Mouse (Mus musculus): Measurements from ENCODE around the gene Fzd4. TPM values are rescaled to one million over a fixed set of nuclear protein-coding genes. Genes with fewer than 3 reads are reported as not detected.

The Fzd4 gene
- polyA plus RNA-seq, 1 experiment from 2014 or later = 13.7 TPM

DNA sequence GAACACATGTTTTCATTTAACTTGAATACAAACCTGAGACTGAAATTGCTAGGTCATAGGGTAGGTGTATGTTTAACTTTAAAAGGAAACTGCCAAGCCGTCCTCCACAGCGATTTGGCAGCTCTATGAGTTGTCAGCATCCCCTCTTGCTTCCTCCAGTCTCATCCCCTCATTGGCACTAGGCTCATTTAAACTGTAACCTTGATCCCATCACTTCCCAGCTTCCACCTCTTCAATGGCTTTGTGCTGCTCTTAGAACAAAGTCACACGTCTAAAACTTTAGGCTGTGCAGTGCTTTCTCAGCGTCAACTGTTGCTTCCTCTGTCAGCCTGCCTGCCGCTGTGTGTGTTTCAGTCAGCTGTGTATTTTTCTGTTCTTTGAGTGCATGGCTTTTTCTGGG lies 22.9 kb downstream of the Fzd4 start:
- Histone ChIP-seq H3K36me3 (ENCODE audit: control insufficient read depth, insufficient read depth, low read length) (no peaks in the 10 kb centered on the region), H3K27ac (ENCODE audit: low read depth) (no peak overlapping the region), H3K4me3 (ENCODE audit: low read depth, low read length) (no peak overlapping the region), H3K4me1 (replicated peaks; ENCODE audit: control insufficient read depth, insufficient read depth, low read length) (no peaks in the 10 kb centered on the region), H3K27me3 (replicated peaks; ENCODE audit: control insufficient read depth, insufficient read depth, low read length) (no peaks in the 10 kb centered on the region), H3K4me2 (ENCODE audit: low read length) (no peak overlapping the region), H3K9me3 (ENCODE audit: control insufficient read depth, low read length) (no peaks in the 10 kb centered on the region), H3K9ac (ENCODE audit: low read length) (no peak overlapping the region)
- 24% methylated on average over 5 of the region's 5 CpGs for WGBS
- ATAC-seq (replicated peaks; ENCODE audit: low FRiP score, low TSS enrichment, low read depth) (no peak), DNase-seq (ENCODE audit: low spot score) (no peak)

- no peak overlapping the region for H3K9ac ChIP-seq (ENCODE audit: low read length)
- WGBS = 59% methylated on average over 5 of the region's 5 CpGs
- no peaks in the 10 kb centered on the region for H3K36me3 ChIP-seq (ENCODE audit: control insufficient read depth, insufficient read depth, low read length)
- H3K27ac ChIP-seq (ENCODE audit: low read depth) = no peak overlapping the region
- no peaks in the 10 kb centered on the region for H3K27me3 ChIP-seq (replicated peaks; ENCODE audit: control insufficient read depth, insufficient read depth, low read length)
- DNase-seq (ENCODE audit: low spot score) (no peak), ATAC-seq (replicated peaks; ENCODE audit: low FRiP score, low TSS enrichment, low read depth) (no peak)
- H3K4me1 ChIP-seq (replicated peaks; ENCODE audit: control insufficient read depth, insufficient read depth, low read length) = no peaks in the 10 kb centered on the region
- H3K4me3 ChIP-seq (ENCODE audit: low read depth, low read length) = no peak overlapping the region
- H3K9me3 ChIP-seq (ENCODE audit: control insufficient read depth, low read length) = no peaks in the 10 kb centered on the region
- no peak overlapping the region for H3K4me2 ChIP-seq (ENCODE audit: low read length)
Observed at GRCm38 (mm10) chr7:89428804-89429203, 24.6 kb downstream of the Fzd4 start.

- ATAC-seq (replicated peaks; ENCODE audit: low FRiP score, low TSS enrichment, low read depth) = no peak
- WGBS = 72% methylated on average over 1 of the region's 1 CpGs
- no peak overlapping the region for H3K4me2 ChIP-seq (ENCODE audit: low read length)
Observed at GRCm38 (mm10) chr7:89429326-89429725, 25.2 kb downstream of the Fzd4 start.

DNA sequence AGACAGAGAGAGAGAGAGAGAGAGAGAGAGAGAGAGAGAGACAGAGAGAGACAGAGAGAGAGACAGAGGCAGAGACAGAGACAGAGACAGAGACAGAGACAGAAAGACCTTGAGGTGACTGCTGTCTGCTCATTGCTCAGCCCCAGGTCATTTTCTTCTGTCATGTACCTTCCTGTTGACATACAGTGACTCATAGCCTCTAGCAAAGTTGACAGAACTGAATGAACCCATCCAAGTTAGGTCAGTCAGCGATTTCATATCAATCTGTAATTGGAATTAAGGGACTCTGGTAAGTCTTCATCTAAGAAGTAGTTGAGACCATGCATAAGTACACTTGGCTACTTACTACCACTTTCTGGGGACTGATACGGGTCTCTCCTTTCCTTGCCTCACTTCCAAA lies 27.0 kb downstream of the Fzd4 start:
- no peak overlapping the region for H3K9ac ChIP-seq (ENCODE audit: low read length)
- no peak overlapping the region for H3K4me2 ChIP-seq (ENCODE audit: low read length)
- 94% methylated on average over 2 of the region's 2 CpGs for WGBS
- DNase-seq (ENCODE audit: low spot score) = no peak
- no peaks in the 10 kb centered on the region for H3K4me1 ChIP-seq (replicated peaks; ENCODE audit: control insufficient read depth, insufficient read depth, low read length)
- no peak overlapping the region for H3K27ac ChIP-seq (ENCODE audit: low read depth)
- no peak overlapping the region for H3K4me3 ChIP-seq (ENCODE audit: low read depth, low read length)
- no peak for ATAC-seq (replicated peaks; ENCODE audit: low FRiP score, low TSS enrichment, low read depth)
- H3K9me3 ChIP-seq (ENCODE audit: control insufficient read depth, low read length) = no peaks in the 10 kb centered on the region
- no peaks in the 10 kb centered on the region for H3K36me3 ChIP-seq (ENCODE audit: control insufficient read depth, insufficient read depth, low read length)
- H3K27me3 ChIP-seq (replicated peaks; ENCODE audit: control insufficient read depth, insufficient read depth, low read length) = no peaks in the 10 kb centered on the region

More at GRCm38 (mm10) chr7:89429326-89429725, 25.2 kb downstream of the Fzd4 start:
- H3K36me3 ChIP-seq (ENCODE audit: control insufficient read depth, insufficient read depth, low read length) = no peaks in the 10 kb centered on the region
- no peak overlapping the region for H3K9ac ChIP-seq (ENCODE audit: low read length)
- H3K4me3 ChIP-seq (ENCODE audit: low read depth, low read length) = no peak overlapping the region
- H3K27me3 ChIP-seq (replicated peaks; ENCODE audit: control insufficient read depth, insufficient read depth, low read length) = no peaks in the 10 kb centered on the region
- no peaks in the 10 kb centered on the region for H3K4me1 ChIP-seq (replicated peaks; ENCODE audit: control insufficient read depth, insufficient read depth, low read length)
- H3K9me3 ChIP-seq (ENCODE audit: control insufficient read depth, low read length) = no peaks in the 10 kb centered on the region
- DNase-seq (ENCODE audit: low spot score) = no peak
- no peak overlapping the region for H3K27ac ChIP-seq (ENCODE audit: low read depth)

DNA sequence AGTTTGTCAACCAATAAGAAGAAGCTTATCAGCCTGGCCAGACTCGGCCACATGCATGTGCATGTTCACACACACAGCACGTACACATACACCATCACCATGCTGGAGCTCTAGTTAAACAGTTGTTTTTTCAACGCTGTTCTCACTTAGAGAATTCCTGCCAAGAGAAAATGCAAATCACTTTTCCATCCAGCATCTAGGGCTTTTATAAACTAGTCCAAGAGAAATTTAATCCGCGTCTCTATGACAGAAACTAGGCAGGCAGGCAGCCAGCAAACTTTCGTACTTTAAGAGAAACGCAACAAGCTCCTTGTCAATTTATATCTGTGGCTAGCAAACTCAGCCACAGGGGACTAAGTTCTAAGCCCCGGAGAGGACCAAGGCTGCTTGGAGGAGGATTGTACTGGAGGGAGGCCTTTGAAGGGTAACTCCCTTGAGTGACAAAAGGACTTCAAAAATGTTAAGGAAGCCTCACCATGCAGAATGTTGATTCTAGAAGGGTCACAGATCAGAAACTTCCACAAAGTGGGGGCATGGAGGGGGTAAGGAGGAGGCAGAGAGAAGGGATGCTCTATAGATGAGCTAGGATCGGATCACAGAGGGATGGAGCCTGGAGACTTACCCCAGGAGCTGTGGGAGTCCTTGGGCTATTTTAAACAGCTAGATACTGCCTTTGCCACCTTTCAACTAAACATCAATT lies 29.2 kb downstream of the Fzd4 start:
- WGBS = 64% methylated on average over 9 of the region's 9 CpGs
- Histone ChIP-seq H3K36me3 (ENCODE audit: control insufficient read depth, insufficient read depth, low read length) (no peaks in the 10 kb centered on the region), H3K9me3 (ENCODE audit: control insufficient read depth, low read length) (no peaks in the 10 kb centered on the region), H3K27ac (ENCODE audit: low read depth) (no peak overlapping the region), H3K4me1 (replicated peaks; ENCODE audit: control insufficient read depth, insufficient read depth, low read length) (no peaks in the 10 kb centered on the region), H3K27me3 (replicated peaks; ENCODE audit: control insufficient read depth, insufficient read depth, low read length) (no peaks in the 10 kb centered on the region), H3K4me2 (ENCODE audit: low read length) (no peak overlapping the region), H3K4me3 (ENCODE audit: low read depth, low read length) (no peak overlapping the region), H3K9ac (ENCODE audit: low read length) (no peak overlapping the region)
- no peak for ATAC-seq (replicated peaks; ENCODE audit: low FRiP score, low TSS enrichment, low read depth)
- DNase-seq (ENCODE audit: low spot score) = no peak

DNA sequence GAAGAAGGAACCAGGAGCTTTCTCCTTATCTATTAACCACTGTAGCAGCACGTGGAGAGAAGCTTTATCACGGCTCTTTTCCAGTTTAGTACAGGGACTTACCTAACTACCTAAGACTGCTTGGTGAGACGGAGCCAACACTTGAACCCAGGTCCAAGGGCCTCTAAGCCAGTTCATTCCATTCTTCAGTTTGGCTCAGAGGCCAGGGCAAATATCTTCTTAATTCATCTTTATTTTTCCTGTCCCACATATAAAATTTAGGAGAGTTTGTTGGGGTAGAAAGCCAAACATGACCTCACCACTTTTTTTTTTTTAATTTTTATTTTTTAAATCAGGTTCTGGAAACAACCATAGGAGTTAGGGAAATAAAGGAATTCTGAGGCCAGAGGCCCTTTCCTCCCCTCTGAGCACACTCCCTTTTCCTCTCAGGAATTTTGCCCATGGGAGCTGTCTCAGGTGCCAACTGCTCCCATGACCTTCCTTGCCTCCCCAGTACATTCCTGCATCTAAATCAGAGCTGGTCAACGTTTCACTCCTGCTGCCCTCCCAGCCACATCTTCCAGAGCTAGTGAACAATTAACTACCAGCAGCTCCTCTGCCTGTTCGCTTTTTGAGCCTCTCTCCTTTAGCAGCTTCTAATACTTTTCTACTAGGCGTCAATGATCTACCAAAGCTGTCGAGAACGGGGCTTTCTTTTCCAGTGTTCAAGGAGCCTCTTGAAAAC lies 29.9 kb downstream of the Fzd4 start:
- no peaks in the 10 kb centered on the region for H3K9me3 ChIP-seq (ENCODE audit: control insufficient read depth, low read length)
- no peaks in the 10 kb centered on the region for H3K27me3 ChIP-seq (replicated peaks; ENCODE audit: control insufficient read depth, insufficient read depth, low read length)
- H3K4me1 ChIP-seq (replicated peaks; ENCODE audit: control insufficient read depth, insufficient read depth, low read length) = no peaks in the 10 kb centered on the region
- H3K4me2 ChIP-seq (ENCODE audit: low read length) = no peak overlapping the region
- DNase-seq (ENCODE audit: low spot score) (no peak), ATAC-seq (replicated peaks; ENCODE audit: low FRiP score, low TSS enrichment, low read depth) (no peak)
- WGBS = 43% methylated on average over 8 of the region's 8 CpGs
- no peak overlapping the region for H3K4me3 ChIP-seq (ENCODE audit: low read depth, low read length)
- H3K27ac ChIP-seq (ENCODE audit: low read depth) = no peak overlapping the region
- no peaks in the 10 kb centered on the region for H3K36me3 ChIP-seq (ENCODE audit: control insufficient read depth, insufficient read depth, low read length)
- H3K9ac ChIP-seq (ENCODE audit: low read length) = no peak overlapping the region

- no peaks in the 10 kb centered on the region for H3K4me1 ChIP-seq (replicated peaks; ENCODE audit: control insufficient read depth, insufficient read depth, low read length)
- H3K4me3 ChIP-seq (ENCODE audit: low read depth, low read length) = no peak overlapping the region
- WGBS = 74% methylated on average over 5 of the region's 5 CpGs
- H3K9me3 ChIP-seq (ENCODE audit: control insufficient read depth, low read length) = no peaks in the 10 kb centered on the region
- ATAC-seq (replicated peaks; ENCODE audit: low FRiP score, low TSS enrichment, low read depth) = no peak
- no peaks in the 10 kb centered on the region for H3K27me3 ChIP-seq (replicated peaks; ENCODE audit: control insufficient read depth, insufficient read depth, low read length)
- no peak for DNase-seq (ENCODE audit: low spot score)
- no peak overlapping the region for H3K9ac ChIP-seq (ENCODE audit: low read length)
- no peak overlapping the region for H3K4me2 ChIP-seq (ENCODE audit: low read length)
- H3K27ac ChIP-seq (ENCODE audit: low read depth) = no peak overlapping the region
- no peaks in the 10 kb centered on the region for H3K36me3 ChIP-seq (ENCODE audit: control insufficient read depth, insufficient read depth, low read length)
Observed at GRCm38 (mm10) chr7:89436404-89436803, 32.2 kb downstream of the Fzd4 start.

- Histone ChIP-seq H3K27ac (ENCODE audit: low read depth) (no peak overlapping the region), H3K4me1 (replicated peaks; ENCODE audit: control insufficient read depth, insufficient read depth, low read length) (no peaks in the 10 kb centered on the region), H3K27me3 (replicated peaks; ENCODE audit: control insufficient read depth, insufficient read depth, low read length) (no peaks in the 10 kb centered on the region), H3K4me3 (ENCODE audit: low read depth, low read length) (no peak overlapping the region), H3K9me3 (ENCODE audit: control insufficient read depth, low read length) (no peaks in the 10 kb centered on the region), H3K9ac (ENCODE audit: low read length) (no peak overlapping the region), H3K4me2 (ENCODE audit: low read length) (no peak overlapping the region), H3K36me3 (ENCODE audit: control insufficient read depth, insufficient read depth, low read length) (no peaks in the 10 kb centered on the region)
- no peak for ATAC-seq (replicated peaks; ENCODE audit: low FRiP score, low TSS enrichment, low read depth)
- WGBS = 59% methylated on average over 4 of the region's 4 CpGs
- no peak for DNase-seq (ENCODE audit: low spot score)
Observed at GRCm38 (mm10) chr7:89437589-89437988, 33.4 kb downstream of the Fzd4 start.

GRCm38 (mm10) chr7:89441291-89441690 lies 37.1 kb downstream of the Fzd4 start:
- Histone ChIP-seq H3K27ac (ENCODE audit: low read depth) (no peak overlapping the region), H3K4me1 (replicated peaks; ENCODE audit: control insufficient read depth, insufficient read depth, low read length) (no peaks in the 10 kb centered on the region), H3K4me3 (ENCODE audit: low read depth, low read length) (no peak overlapping the region), H3K4me2 (ENCODE audit: low read length) (no peak overlapping the region), H3K36me3 (ENCODE audit: control insufficient read depth, insufficient read depth, low read length) (no peaks in the 10 kb centered on the region), H3K27me3 (replicated peaks; ENCODE audit: control insufficient read depth, insufficient read depth, low read length) (no peaks in the 10 kb centered on the region), H3K9me3 (ENCODE audit: control insufficient read depth, low read length) (no peaks in the 10 kb centered on the region), H3K9ac (ENCODE audit: low read length) (no peak overlapping the region)
- DNase-seq (ENCODE audit: low spot score) (no peak), ATAC-seq (replicated peaks; ENCODE audit: low FRiP score, low TSS enrichment, low read depth) (no peak)
- 63% methylated on average over 7 of the region's 7 CpGs for WGBS

All from intestine, embryonic 14.5 days (tissue).